Mouse (Mus musculus): ENCODE data around the gene Coq8b.
A peak's percentile ranks its signal among the peaks of the same experiment; 100 is the strongest.

Coq8b gene

GRCm38 (mm10) chr7:27271423-27271822 is 38.6 kb downstream of the Coq8b start:
- no peak for DNase-seq (ENCODE audit: low spot score)

- DNase-seq (ENCODE audit: low spot score) = no peak
Observed at GRCm38 (mm10) chr7:27273739-27274351, 41.0 kb downstream of the Coq8b start.

- DNase-seq (ENCODE audit: low spot score) = no peak
Observed at GRCm38 (mm10) chr7:27274916-27275315, 42.1 kb downstream of the Coq8b start.

GRCm38 (mm10) chr7:27276021-27276420 is 43.2 kb downstream of the Coq8b start:
- DNase-seq (ENCODE audit: low spot score) = no peak

GRCm38 (mm10) chr7:27277191-27277590 is 44.4 kb downstream of the Coq8b start:
- DNase-seq (ENCODE audit: low spot score) = peak; percentile 19

- no peak for DNase-seq (ENCODE audit: low spot score)
Observed at GRCm38 (mm10) chr7:27281717-27282116, 48.9 kb downstream of the Coq8b start.

- no peak for DNase-seq (ENCODE audit: low spot score)
Observed at GRCm38 (mm10) chr7:27282225-27282624, 49.4 kb downstream of the Coq8b start.

- DNase-seq (ENCODE audit: low spot score) = no peak
Observed at GRCm38 (mm10) chr7:27284865-27285697, 52.3 kb downstream of the Coq8b start.

- peak; percentile 8 for DNase-seq (ENCODE audit: low spot score)
Observed at GRCm38 (mm10) chr7:27285698-27286066, 52.9 kb downstream of the Coq8b start.

- no peak for DNase-seq (ENCODE audit: low spot score)
Observed at GRCm38 (mm10) chr7:27288732-27289131, 55.9 kb downstream of the Coq8b start.

GRCm38 (mm10) chr7:27290555-27290954 is 57.7 kb downstream of the Coq8b start:
- DNase-seq (ENCODE audit: low spot score) = no peak

- peak; percentile 5 for DNase-seq (ENCODE audit: low spot score)
Observed at GRCm38 (mm10) chr7:27291795-27292466, 59.1 kb downstream of the Coq8b start.

- DNase-seq (ENCODE audit: low spot score) = peak; percentile 60
Observed at GRCm38 (mm10) chr7:27295956-27296355, 63.1 kb downstream of the Coq8b start.

GRCm38 (mm10) chr7:27296518-27296917 is 63.7 kb downstream of the Coq8b start:
- DNase-seq (ENCODE audit: low spot score) = no peak

- no peak for DNase-seq (ENCODE audit: low spot score)
Observed at GRCm38 (mm10) chr7:27298033-27298610, 65.3 kb downstream of the Coq8b start.

GRCm38 (mm10) chr7:27298816-27299215 is 66.0 kb downstream of the Coq8b start:
- no peak for DNase-seq (ENCODE audit: low spot score)

- DNase-seq (ENCODE audit: low spot score) = no peak
Observed at GRCm38 (mm10) chr7:27300351-27300750, 67.5 kb downstream of the Coq8b start.

- no peak for DNase-seq (ENCODE audit: low spot score)
Observed at GRCm38 (mm10) chr7:27300801-27301200, 68.0 kb downstream of the Coq8b start.

GRCm38 (mm10) chr7:27302172-27302571 is 69.3 kb downstream of the Coq8b start:
- peak; percentile 44 for DNase-seq (ENCODE audit: low spot score)

GRCm38 (mm10) chr7:27305091-27305730 is 72.4 kb downstream of the Coq8b start:
- DNase-seq (ENCODE audit: low spot score) = no peak

GRCm38 (mm10) chr7:27306161-27307160 is 73.6 kb downstream of the Coq8b start:
- peak; percentile 6 for DNase-seq (ENCODE audit: low spot score)
